Mouse (Mus musculus): ENCODE measurements around the gene Gm3095. TPM values are rescaled to one million over a fixed set of nuclear protein-coding genes. Genes with fewer than 3 reads are reported as not detected.

Gm3095 gene
- polyA plus RNA-seq (2012; rRNA removed): 0.63 and 0.86 TPM in 2 replicates

DNA sequence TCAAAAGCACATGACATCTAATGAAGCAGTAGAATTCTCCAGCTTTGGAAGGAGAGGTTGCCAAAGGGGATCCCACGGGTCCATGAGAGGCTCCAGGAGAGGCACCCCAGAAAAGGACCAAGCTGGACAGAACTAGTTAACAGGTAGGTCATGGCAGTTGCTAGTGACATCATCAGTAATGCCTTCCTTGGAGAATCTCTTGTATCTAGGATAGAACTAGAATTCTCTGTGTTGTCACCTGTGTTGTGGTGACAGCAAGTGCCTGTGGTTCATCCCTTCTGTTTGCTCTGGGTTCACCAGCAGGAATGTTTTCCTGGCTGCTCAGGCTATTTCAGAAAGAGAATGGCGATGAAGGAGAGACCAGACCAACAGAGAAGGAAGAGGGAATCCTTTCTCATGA lies at the start of gene Gm3095:
Gene Gm3095, plus strand, starts transcription at position 301 of the 400 bp plus-strand sequence.

DNA sequence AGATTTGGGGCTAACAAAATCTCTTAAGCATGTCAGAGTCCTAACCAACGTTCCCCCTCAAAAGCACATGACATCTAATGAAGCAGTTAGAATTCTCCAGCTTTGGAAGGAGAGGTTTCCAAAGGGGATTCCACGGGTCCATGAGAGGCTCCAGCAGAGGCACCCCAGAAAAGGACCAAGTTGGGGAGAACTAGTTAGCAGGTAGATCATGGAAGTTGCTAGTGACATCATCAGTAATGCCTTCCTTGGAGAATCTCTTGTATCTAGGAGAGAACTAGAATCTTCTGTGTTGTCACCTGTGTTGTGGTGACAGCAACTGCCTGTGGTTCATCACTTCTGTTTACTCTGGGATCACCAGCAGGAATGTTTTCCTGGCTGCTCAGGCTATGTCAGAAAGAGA lies 31.9 kb upstream of the Gm3095 start, which contains the start of gene Gm3029:
Gene Gm3029, plus strand, starts transcription at position 301 of the 400 bp plus-strand sequence.

DNA sequence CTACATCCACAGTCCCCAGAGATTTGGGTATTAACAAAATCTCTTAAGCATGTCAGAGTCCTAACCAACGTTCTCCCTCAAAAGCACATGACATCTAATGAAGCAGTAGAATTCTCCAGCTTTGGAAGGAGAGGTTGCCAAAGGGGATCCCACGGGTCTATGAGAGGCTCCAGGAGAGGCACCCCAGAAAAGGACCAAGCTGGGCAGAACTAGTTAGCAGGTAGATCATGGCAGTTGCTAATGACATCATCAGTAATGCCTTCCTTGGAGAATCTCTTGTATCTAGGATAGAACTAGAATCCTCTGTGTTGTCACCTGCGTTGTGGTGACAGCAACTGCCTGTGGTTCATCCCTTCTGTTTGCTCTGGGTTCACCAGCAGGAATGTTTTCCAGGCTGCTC lies 34.7 kb downstream of the Gm3095 start, which contains the start of gene Gm3099:
Gene Gm3099, plus strand, starts transcription at position 301 of the 400 bp plus-strand sequence.

Other genes starting within 250 kb of the Gm3095 start
- gene Gm3002, start 153.5 kb upstream of the Gm3095 start, polyA plus RNA-seq (2012; rRNA removed): 5.3 and 6.8 TPM in 2 replicates
- gene Gm3033, start 117.3 kb upstream of the Gm3095 start, polyA plus RNA-seq (2012; rRNA removed): not detected in 2 replicates
- 0.06 TPM in 2 replicates for gene Gm2916, start 79.4 kb upstream of the Gm3095 start, polyA plus RNA-seq (2012; rRNA removed)
- gene Gm3029, start 31.8 kb upstream of the Gm3095 start, polyA plus RNA-seq (2012; rRNA removed): not detected in 2 replicates
- gene Gm3099, start 34.8 kb downstream of the Gm3095 start, polyA plus RNA-seq (2012; rRNA removed): not detected in 2 replicates
- 3.6 and 3.9 TPM in 2 replicates for gene Gm5796, start 60.4 kb downstream of the Gm3095 start, polyA plus RNA-seq (2012; rRNA removed)
- gene Gm3115, start 120.6 kb downstream of the Gm3095 start, polyA plus RNA-seq (2012; rRNA removed): not detected in 2 replicates
- gene Gm8108, start 147.0 kb downstream of the Gm3095 start, polyA plus RNA-seq (2012; rRNA removed): 5.1 and 6.7 TPM in 2 replicates
- 0.04 TPM in 1 of 2 replicates, not detected in the other for gene Gm3127, start 201.5 kb downstream of the Gm3095 start, polyA plus RNA-seq (2012; rRNA removed)
- gene Gm2974, start 219.0 kb downstream of the Gm3095 start, polyA plus RNA-seq (2012; rRNA removed): 5.3 and 6.2 TPM in 2 replicates

Data from central nervous system, embryonic 14 days (tissue).